Mouse (Mus musculus) layer of hippocampus, adult 11-12 months (tissue): ENCODE data around the gene Sdc4.

Source experiments
- DNase-seq: peaks from one replicate; pipeline ENCODE4 v3.0.0; 2022; ENCODE audit warnings: low spot score

Sdc4 gene

DNA sequence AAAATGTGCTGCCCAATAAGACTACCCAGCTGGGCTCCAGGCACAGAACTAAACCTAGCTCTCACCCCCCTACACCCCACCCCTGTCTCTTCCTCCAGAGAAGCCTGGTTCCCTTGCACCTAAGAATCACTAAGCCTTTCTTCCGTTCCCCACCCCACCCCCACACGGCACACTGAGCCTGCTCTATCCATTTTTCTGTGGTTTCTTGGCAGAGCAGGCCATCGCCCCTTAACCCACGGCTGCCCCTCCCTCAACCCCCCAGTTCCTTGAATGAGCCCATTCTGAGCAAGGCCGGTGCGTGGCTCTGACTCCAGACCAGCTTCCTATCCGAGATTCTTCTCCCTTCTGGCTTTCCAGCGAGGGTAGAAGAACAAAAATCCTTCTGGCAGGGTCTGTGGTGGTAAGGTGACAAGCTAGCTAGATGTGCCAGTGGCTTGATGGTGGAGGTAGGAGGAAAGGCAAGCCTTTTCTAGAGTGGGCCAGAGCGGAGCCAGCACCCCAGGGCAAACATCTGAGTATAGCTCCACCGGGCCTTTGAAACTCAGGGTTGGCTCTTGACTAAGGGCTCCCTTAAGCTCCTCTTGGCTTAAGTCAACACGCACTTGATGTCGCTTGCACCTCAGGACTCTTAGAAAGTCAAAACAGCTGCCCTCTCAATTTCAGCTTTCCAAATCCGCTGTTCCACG is 40.1 kb downstream of the Sdc4 start:
- no peak for DNase-seq

- DNase-seq, result peak; percentile 68
Measured at GRCm38 (mm10) chr2:164402906-164403305, 40.8 kb downstream of the Sdc4 start, which contains the start of gene Rbpjl. TSS of gene Rbpjl (plus strand) at chr2:164403141.

DNA sequence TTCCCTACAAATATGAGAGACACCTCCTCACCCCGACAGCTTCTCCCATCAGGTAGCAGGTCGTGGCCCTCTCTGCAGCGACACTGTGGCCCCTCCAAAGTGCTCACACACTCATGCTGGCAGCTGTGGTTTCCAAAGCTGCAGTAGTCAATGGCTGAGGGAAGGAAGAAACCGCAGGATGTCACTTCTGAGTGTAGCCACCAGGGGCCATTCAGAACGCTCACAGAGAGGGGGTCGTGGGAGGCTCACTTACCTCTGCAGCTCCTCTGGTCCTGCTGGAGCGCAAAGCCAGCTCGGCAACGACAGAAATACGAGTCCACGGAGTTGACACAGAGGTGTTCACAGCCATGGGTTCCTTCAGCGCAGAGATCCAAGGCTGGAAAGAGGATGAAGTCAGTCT is 46.8 kb downstream of the Sdc4 start:
- no peak for DNase-seq

- DNase-seq, result no peak
Measured at GRCm38 (mm10) chr2:164396076-164396475, 47.6 kb downstream of the Sdc4 start.

GRCm38 (mm10) chr2:164393126-164393525 is 50.6 kb downstream of the Sdc4 start:
- no peak for DNase-seq

- peak; percentile 87 for DNase-seq
Measured at GRCm38 (mm10) chr2:164389499-164389898, 54.2 kb downstream of the Sdc4 start.

GRCm38 (mm10) chr2:164389020-164389419 is 54.7 kb downstream of the Sdc4 start, which contains the start of gene Slpi:
TSS of gene Slpi (minus strand) at chr2:164389095.
- peak; percentile 69 for DNase-seq

DNA sequence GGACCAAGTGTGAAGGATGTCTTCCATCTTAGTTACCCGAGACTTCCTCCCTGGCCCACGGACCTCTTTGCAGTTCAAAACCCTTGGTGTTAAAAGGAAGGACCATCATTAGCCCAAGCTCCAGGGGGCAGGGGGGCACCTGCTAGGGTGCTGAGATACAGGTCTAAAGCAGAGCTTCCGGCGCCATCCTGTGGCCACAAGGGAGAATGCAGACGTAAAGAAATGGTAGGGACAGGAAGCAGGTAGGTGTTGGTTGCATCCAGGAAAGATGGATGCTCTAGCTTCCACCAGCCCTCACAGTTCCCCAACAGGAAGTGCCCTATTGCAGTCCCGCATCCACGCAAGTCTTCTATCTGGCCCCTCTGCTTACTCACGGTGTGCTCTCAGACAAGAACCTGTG is 56.7 kb downstream of the Sdc4 start:
- DNase-seq, result peak; percentile 72

DNA sequence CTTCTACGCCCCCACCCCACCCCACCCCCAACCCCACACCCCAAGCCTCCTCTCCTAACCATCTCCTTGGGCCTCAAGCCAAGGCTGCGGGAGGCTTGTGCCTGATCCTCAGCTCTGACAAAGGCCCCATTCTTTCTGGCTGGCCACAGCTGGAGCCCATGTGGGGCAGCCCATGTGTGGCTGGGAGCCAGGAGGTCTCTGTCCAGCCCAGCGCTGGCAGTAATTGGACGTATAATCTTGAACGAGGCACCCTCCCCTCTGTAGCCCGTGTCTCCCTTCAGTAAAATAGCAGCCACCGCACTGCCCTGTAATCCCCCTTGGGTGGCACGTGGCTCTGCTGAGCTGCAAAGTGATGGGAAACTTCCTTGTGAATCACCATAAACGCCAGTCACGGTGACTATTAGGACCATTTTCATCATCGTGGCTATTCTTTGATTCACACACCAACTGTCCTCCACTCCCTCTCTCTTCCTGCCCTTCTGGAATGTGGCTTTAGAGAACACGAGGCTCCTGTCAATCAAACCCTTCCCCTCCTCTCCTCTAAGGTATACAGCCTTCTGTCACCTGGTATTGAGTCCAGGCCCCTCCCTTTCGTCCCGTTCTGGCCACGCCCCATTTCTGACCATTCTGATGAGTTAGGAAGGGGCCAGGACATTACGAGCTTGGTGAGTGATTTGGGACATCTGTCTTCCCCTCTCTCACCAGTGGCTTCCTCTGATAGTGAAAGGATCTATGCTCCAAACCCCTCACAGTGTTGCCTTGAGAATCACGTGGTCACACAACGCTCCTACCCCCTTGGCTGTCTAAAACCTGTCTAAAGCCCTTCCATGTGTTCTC is 57.5 kb downstream of the Sdc4 start:
- peak; percentile 57 for DNase-seq

- no peak for DNase-seq
Measured at GRCm38 (mm10) chr2:164383656-164384399, 59.9 kb downstream of the Sdc4 start.

DNA sequence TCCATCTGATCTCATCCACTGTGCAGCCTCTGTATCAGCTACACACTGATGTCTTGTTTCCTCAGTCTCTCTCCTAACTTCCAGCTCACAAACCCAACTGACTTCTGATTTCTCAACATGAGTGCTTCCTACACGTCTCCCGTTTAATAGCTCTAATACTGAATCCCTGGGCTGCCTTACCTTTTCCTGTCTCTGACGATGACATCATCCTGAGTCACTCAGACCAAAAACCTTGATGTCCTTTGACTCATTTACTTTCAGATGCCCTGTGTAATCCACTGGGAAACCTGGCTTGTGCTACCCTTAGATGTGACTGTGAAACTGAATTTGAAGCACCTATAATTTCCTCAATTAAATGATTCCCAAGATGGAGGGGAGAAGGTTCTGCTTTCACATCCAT is 60.7 kb downstream of the Sdc4 start:
- no peak for DNase-seq

DNA sequence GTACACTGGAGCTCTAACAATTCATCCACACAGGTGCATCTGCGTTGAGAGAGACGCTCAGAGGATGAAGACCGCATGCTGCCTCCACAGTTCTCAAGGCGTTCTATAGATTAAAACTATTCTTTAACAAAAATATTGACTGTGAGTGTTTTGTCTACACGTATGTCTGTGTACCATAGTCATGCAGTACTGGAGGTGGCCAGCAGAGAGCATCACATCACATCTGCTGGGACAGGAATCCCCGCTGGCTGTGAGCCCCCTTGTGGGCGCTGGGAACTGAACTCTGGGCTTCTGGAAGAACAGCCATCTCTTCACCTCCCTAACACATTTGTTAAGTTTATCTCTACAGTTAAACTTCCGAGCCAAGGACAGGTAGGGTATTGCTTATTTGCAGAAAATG is 62.0 kb downstream of the Sdc4 start:
- DNase-seq, result no peak

- no peak for DNase-seq
Measured at GRCm38 (mm10) chr2:164377478-164378426, 65.9 kb downstream of the Sdc4 start.
